Mouse (Mus musculus) adrenal gland, adult 18-20 months (tissue): ENCODE data around the gene Olfr38. TPM values are rescaled to one million over a fixed set of nuclear protein-coding genes. Genes with fewer than 3 reads are reported as not detected.

Experiments used
- DNase-seq, 2 experiments: peaks; one replicate each; pipeline ENCODE4 v3.0.0; 2021 to 2022; ENCODE audit warnings: low spot score in 2 of 2
- long read RNA-seq, 2 experiments: library from polyadenylated mRNA; stranded (forward); transcript quantifications; one replicate each; pipeline ENCODE4 v2.0.0; 2021
- total RNA-seq, 2 experiments: library from RNA; stranded (reverse); gene quantifications; 1 replicate in 1 of 2; 2 replicates in 1 of 2; pipeline ENCODE4 v1.2.3; 2021

The Olfr38 gene
- not detected for total RNA-seq
- long read RNA-seq, experiment 1, result 0 reads
- long read RNA-seq, experiment 2, result 0 reads

- DNase-seq, result no peak
Observed at GRCm38 (mm10) chr6:42756104-42756503, at the start of gene Olfr38. Gene Olfr38 (plus strand): TSS chr6:42756404.

GRCm38 (mm10) chr6:42709291-42710211 lies 46.7 kb upstream of the Olfr38 start, which contains the start of gene Tcaf1:
Gene Tcaf1 (minus strand): TSS chr6:42710088.
- DNase-seq, result peak; percentile 66 to 72

DNA sequence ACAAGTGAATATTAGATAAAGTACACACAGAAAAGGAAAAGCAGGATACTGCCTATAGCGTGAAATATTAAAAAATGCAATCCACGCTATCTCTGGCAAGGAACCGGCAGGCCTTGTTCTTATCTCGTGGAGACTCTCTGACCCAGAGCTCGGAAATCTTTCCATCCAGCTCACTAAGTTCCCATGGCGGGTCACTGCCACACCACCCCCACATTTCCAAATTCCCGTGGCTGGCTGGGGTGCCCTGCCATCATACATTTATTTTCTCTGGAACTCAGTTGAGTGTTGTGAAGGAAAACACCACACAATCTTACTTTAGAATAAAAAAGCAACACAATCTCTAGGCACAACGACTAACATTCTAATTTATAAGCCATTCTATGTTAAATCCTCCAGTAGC lies 41.5 kb upstream of the Olfr38 start:
- no peak for DNase-seq

DNA sequence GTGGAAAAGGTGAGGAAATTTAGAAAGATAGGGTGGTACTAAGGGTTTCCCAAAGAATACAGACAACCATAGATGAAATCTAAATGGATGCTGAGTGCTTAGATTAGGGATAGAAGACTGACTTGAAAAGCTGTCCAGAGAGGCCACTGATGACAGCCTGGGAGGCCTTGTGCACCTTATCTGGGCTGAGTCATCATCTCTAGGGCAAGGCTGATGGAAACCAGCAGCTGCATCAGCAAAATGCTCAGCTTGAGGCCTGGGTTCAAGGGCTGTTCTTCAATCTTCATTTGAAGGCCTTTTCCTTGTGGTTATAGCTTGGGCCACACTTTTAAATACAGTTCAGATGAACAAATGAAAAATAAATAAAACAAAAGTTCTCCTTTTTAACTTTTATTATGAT lies 38.2 kb upstream of the Olfr38 start:
- peak in 1 of 2 experiments; percentile 31 for DNase-seq

GRCm38 (mm10) chr6:42739071-42739470 lies 17.1 kb upstream of the Olfr38 start, which contains the start of gene Olfr453:
Gene Olfr453 (plus strand): TSS chr6:42739371.
- DNase-seq, result no peak

DNA sequence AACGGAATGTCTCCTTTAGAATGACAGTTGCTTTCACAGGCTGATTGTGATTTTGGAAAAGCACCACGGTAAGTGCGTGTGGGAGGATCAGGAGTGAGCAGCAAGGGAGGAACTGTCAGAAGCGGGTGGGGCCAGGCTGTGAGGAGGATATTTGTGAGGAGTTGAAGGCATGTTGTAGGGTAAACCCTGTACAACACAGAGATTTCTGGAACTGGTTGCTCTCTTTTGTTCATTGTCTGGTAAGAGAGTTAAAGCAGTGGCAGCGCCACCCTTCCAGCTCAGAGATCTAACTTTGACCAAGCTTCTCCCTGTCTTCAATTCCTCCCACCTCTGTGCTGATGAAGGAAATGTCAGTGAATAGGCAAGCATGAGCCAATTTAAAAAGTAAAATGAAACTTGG lies 13.9 kb upstream of the Olfr38 start:
- no peak for DNase-seq

DNA sequence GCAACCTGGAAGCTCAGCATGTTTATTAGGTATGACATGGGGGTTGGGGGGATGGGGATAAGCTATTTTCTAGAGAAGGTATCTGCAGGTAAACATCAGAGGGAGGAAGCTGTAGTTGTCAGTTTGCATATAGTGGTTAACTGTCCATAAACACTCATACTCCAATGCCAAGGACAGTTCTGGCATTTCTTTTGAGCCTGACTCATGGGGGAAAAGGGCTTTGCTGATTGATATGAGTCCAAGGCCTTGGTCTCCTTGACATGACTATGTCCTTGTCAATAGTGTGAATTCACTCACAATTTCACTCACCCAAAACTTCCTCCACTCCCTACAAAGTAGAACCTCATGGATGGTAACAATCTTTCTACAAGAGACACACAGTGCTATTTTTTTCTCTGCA lies 8.4 kb upstream of the Olfr38 start:
- peak in 1 of 2 experiments; percentile 4 for DNase-seq

DNA sequence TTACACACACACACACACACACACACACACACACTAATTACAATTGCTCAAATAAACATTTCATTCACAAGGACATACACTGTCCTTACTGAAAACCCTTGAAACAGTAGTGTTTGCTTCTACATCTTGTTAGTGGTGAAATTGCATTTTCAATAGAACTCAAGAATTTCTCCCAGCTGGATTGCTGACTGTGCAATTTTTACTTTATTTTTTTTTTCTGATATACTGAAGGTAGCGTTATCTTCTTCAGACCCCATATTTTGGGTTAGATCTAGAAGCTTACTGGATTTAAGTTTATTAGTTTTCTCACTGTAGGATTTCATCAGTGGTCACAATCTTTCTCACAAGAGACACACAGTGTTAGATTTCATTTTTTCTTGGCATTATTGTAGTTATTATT lies 20.9 kb downstream of the Olfr38 start:
- no peak for DNase-seq

GRCm38 (mm10) chr6:42784793-42785192 lies 28.6 kb downstream of the Olfr38 start, which contains the start of gene Olfr452:
Gene Olfr452 (plus strand): TSS chr6:42785093.
- DNase-seq, result no peak

GRCm38 (mm10) chr6:42790247-42790948 lies 34.2 kb downstream of the Olfr38 start:
- no peak for DNase-seq

- DNase-seq, result no peak
Observed at GRCm38 (mm10) chr6:42790949-42791556, 34.8 kb downstream of the Olfr38 start.

GRCm38 (mm10) chr6:42794982-42795381 lies 38.8 kb downstream of the Olfr38 start:
- no peak for DNase-seq

DNA sequence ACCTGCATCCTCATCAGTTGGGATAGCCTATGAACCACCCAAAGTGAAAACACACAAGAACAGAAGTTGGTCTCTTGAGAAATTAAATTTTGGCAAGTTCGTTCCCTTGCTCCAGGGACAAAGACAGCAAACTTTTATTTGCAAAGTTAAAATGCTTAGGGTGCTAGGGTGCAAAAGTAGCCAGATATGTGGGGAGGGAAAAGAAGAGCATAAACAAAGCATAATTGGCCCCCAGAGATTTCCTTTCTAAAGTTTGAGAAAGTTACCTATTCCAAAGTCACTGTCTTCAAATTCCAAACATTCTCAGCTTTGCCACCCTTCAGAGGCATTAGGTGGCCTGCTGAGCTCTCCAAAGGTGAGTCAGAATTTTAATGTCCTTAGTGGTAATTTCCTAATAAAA lies 55.4 kb downstream of the Olfr38 start, which contains the start of gene Olfr450:
TSS of gene Olfr450 (plus strand) at position 301 of the 400 bp plus-strand sequence.
- no peak for DNase-seq

Other genes with a start within 250 kb of the Olfr38 start
- not detected for gene Olfr455, start 208.8 kb upstream of the Olfr38 start, total RNA-seq
- gene Tcaf3, start 158.7 kb upstream of the Olfr38 start, total RNA-seq, result not detected
- gene Tcaf2, start 111.2 kb upstream of the Olfr38 start, total RNA-seq, result 10 to 100 TPM; 13.1 to 18.9 TPM
- 100 to 1,000 TPM in 1 of 2 experiments, 10 to 100 TPM in 1; 75.1 to 107 TPM for gene Tcaf1, start 46.3 kb upstream of the Olfr38 start, total RNA-seq
- gene Olfr453, start 17.0 kb upstream of the Olfr38 start, total RNA-seq, result not detected
- not detected for gene Olfr452, start 28.7 kb downstream of the Olfr38 start, total RNA-seq
- gene Olfr450, start 55.5 kb downstream of the Olfr38 start, total RNA-seq, result not detected
- not detected for gene Olfr449, start 78.0 kb downstream of the Olfr38 start, total RNA-seq
- gene Olfr448, start 134.0 kb downstream of the Olfr38 start, total RNA-seq, result not detected
- gene Olfr447, start 152.5 kb downstream of the Olfr38 start, total RNA-seq, result not detected
- gene Olfr446, start 165.0 kb downstream of the Olfr38 start, total RNA-seq, result not detected
- not detected for gene Olfr444, start 192.7 kb downstream of the Olfr38 start, total RNA-seq